Mouse (Mus musculus) CD4-positive helper T cell, adult 2 months (primary cell): ENCODE results near the gene Ptcra.
"Not testable (repeated sequence)": the region's sequence is repeated elsewhere in the genome, so short reads cannot be mapped to it uniquely, and the experiment has no call there.

Source experiments
- DNase-seq: peaks from one replicate; pipeline ENCODE4 v3.0.0-alpha.2; 2012; ENCODE audit warnings: low read depth, missing footprints, low spot score

The Ptcra gene

DNA sequence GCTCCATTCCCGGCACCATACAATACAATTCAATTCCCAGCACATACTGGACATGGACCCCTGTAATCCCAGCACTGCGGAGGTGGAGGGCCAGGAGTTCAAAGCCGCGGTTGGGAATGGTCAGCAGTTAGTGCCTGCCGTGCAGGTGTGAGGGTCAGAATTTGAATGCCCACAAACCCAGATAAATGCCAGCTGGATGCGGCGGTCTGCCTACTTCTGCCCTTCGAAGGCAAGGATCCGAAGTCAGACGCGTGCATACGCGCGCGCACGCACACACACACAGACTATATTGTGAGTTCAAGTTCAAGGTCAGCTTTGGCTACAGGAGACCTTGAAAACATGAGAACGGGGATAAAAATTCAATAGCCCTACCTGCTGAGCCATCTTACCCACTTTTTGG lies 8.1 kb upstream of the Ptcra start:
- DNase-seq: no peak

DNA sequence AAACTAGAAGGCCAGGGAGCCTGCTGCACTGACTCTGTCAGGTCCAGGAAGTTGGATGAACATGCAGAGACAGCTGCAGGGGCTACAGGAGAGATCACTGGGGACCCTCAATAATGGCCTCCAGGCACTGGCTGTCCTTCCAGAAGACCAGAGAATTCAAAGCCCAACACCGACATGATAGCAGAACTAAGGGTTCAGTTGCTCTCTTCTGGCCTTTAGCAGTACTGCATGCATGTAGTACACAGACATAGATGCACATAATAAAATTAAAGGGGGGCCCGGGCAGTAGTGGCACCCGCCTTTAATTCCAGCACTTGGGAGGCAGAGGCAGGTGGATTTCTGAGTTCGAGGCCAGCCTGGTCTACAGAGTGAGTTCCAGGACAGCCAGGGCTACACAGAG lies 7.5 kb upstream of the Ptcra start:
- no peak for DNase-seq

DNA sequence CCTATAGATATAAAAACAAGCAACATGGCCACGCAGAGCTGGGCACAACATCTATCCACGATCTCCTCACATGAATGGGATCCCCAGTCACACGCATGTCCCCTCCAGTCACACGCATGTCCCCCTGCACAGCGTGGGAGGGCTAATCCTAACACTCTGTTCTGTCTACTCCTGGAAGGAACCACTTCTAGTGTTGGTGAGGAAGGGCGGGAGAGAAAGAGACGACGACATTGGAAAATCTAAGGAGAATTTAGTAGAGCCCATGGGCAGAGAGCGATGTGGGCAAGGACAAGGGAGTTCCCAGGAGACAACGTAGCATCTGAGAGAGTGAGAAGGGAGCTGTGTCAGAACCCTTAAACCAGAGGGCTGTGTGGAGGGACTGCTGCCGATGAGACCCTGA lies 7.0 kb upstream of the Ptcra start:
- DNase-seq: no peak

DNA sequence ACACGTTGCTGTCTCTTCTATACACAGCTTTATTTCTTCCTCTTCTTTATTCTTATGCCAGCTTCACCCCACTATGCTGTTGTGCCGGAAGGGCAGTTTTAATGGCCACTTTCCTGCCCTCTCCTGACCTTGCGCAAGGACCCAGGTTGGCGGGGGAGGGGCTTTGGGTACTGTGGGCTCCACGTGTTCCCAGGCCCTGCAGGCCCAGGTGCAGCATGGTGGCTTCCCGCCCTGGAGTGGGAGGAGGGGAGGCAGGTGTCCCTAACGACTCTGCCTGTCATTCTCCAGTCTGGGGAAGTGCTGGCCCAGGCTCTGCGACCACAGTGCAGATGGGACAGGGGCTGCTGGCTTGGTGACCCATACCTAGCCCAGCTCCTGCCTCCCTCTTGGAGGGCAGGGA lies 4.4 kb upstream of the Ptcra start:
- no peak for DNase-seq

DNA sequence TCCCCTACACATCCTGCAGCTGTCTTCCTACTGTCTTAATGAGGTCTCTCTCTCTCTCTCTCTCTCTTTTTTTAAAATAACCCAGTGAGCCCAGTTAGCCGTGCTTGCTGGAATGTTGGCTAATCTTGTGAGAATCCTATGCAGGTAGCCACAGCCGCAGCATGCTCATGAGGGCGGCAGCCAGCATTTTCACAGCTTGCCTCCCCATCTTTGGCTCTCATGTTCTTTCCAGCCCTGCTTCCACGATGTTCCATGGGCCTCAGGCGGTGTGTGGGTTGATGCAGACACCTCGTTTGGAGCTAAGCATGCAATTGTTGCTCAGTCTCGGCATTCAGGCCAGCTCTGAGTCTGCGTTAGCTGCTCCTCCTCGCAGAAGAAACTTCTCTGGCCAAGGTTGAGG lies 1.4 kb upstream of the Ptcra start:
- DNase-seq: not testable (repeated sequence)

DNA sequence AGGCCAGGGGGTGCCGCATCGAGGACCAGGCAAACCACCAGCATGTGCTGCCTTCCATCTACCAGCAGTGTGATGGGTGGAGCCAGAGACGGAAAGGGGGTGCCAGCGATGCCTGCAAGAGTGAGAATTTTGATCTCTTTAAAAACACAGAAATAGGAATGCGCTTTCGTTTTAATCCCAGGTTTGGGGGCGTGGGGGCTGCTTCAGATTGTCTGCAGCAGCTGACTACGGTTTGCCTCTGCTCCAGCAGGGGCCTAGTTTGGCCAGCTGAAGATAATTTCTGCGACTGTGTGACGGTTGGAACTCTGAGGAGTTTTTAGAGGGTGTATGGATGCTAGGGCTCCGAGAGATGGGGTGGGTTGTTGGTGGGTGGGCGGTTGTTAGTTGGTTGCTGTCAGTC lies 4.8 kb downstream of the Ptcra start:
- DNase-seq: no peak

DNA sequence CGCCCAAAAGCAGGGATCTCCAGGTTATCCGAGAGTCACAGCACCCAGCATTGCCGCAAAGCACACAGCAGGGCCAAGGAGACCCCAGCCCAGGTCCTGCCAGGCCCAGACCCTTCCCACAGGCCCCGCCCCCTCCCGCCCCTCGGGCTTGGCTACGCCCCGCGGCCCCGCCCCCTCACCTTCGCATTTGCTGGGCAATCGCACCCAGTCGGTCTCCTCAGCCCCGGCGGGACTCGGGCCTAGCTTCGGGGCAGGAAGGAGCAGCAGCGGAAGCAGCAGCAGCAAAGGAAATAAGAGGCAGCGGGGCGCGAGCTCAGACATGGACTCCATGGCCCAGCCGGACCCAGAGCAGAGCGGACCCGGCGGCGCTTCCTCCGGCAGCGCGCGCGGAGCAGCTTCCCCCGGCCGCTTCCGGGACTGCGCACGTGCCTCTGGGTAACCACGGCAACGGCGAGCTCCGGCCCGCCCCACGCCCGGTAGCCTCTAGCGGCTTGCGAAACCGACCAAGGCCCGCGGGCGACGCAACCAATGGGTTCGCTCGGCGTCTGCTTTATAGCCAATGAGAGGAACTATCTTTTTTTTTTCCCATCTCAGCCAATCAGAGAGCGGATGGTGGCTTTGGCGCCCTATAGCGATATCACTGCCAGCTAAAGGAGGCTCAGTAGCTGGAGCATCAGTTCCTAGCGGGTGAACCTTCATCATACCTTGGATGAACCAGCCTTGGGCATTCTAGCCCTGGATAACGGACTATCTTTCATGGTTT lies 11.5 kb downstream of the Ptcra start, which contains the start of gene Cnpy3:
Gene Cnpy3 (minus strand): TSS at position 421 of the 763 bp plus-strand sequence.
- peak; percentile 100 for DNase-seq

DNA sequence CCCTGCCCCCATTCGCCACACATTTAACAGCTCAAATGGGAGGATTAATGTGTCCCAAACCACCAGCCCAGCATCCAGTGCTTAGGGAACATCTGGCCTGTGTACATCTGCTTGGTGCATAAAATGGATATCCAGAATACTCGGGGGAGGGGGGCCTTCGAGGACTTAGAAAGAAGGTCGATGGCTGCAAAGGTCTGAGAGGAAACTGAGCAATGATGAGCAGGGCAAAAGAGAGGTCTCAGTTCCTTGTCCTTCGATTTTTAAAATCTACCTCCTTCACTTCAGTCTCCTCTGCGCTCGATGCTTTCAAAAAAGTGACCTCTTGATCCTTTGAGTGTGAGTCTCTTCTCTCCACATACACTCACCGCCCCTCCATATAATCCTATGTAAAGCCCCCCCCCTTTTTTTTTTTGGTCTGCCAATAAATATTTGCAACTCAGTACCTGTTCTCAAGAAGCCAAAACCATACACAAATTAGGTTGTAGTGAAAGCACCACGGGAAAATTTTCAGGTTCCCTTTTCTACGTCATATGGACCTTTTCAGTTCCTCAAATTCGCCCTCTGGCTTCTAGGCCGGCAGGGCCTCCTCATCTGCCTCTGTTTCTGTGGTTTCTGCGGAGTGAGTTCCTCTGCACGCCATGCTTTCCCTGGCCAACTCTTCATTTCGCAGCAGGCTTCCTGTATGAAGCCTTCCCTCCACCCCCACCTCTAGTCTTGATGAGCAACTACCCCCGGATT lies 12.3 kb downstream of the Ptcra start:
- peak; percentile 85 for DNase-seq

DNA sequence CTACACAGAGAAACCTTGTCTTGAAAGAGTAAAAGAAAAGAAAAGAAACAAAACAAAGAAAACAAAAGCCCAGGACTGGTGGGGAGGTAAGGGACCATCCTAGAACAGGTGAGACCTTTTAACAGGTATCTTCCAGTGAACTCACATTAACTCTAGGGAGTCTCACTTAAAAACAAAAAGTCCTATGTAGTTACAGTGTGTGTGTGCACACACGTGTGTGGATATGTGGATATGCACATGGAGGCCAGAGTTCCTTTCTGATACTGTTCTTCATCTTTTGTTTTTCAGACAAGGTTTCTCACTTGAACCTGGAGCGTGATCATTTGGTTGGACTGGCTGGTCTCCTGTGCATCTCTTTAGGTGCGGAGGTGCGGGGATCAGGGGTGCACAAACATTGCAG lies 12.9 kb downstream of the Ptcra start:
- no peak for DNase-seq

DNA sequence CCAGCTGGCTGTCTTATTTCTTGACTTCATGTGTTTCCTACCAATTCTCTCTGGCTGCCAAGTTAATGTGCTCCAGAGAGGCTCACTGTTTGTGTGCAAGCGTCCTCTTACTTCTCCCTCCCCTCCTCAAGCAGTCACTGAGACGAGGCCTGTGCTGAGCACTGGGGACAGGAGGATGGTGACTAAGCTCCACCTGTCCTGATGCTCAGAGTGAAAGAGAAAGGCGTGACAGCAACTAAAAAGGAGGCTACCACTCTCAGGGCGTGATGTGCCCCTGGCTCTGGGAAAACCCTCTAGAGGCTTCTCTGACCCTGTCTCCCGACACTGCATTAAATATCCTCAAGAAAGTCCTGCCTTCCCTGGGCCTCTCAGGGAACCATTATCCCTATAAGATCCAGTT lies 14.2 kb downstream of the Ptcra start:
- no peak for DNase-seq

DNA sequence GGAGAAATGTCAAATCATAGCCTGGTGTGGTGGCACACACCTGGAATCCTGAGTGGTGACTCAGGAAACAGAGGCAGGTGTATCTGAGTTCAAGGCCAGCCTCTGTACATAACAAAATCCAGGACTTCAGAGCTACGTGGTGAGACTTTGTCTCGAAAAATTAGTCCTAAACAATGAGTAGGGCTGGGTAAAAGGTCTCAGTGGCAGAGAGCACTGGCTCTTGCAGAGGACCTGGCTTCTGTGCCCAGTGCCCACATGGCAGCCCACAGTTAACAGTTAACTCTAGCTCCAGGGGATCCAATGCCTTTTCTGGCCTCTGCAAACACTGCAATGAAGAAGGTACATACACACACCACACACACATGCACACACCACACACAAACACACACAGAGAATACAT lies 15.7 kb downstream of the Ptcra start:
- DNase-seq: no peak

DNA sequence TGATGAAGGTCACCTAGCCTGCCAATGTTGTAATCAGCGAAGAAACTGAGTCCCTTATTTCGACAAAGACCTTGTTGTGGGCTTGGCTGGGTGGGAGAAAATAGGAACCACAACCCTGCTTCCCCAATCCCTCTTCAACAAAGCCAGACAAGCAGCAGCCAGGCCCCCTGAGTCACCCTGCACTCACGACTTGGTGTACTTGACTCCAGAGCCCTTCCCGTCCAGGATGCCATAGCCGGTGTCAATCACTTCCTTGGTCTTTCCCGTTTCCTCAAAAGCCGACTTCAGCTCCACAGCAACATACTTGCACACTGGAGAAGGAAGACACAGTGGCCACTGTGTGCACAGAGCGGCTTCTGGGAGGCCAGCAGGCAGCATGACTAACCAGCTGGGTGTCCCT lies 16.3 kb downstream of the Ptcra start:
- no peak for DNase-seq

DNA sequence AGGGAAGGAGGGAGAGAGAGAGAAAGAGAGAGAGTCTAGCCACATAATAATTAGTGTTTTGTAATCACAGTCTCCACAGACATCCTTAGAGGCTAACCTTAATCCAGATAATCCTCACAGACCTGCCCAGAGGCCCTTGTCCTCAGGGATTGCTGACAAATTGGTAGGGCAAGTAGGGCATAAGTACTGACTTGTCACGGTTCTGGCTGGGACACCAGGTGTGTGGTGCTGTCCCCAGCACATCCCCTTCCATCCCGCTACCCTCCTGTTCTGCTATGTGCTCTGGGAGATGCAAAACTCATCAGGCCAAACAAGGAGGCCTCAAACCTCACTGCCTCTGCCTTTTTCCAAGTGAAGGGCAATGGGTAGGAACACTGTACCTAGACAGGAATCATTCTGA lies 18.0 kb downstream of the Ptcra start:
- no peak for DNase-seq

DNA sequence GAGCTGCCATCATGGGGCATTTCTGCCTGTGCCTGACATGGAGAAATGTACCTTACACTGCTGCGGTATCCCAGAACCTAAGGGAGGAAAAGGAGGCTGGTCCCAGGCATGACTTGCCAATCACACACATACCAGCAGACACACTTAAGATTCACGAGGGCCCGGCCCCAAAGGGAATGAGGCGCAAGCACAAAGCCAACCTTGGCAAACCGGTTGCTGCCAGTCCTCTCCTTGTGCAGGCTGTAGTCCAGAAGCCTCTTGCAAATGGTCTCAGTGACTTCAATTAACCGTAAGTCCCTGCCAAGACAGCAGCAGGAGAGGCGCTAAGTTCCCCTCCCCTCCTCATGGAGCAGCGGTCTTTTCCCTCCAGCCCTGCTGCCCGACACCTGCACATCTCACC lies 20.5 kb downstream of the Ptcra start:
- no peak for DNase-seq

DNA sequence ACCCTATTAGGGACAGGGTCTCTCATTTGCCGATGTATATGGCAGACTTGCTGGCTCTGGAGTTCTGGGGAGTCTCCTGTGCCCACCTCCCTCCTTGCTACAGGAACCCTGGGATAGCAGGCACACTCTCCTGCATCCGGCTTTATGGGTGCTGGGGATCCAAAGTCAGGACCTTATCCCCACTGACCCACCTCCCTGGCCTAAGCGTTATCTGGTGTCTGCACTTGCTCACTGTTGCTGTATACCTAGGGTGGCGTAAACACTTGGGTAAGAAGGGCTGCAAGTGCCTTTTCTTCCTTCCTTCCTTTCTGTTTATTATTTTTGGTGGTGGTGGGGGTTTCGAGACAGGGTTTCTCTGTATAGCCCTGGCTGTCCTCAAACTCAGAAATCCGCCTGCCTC lies 22.2 kb downstream of the Ptcra start:
- DNase-seq: no peak

DNA sequence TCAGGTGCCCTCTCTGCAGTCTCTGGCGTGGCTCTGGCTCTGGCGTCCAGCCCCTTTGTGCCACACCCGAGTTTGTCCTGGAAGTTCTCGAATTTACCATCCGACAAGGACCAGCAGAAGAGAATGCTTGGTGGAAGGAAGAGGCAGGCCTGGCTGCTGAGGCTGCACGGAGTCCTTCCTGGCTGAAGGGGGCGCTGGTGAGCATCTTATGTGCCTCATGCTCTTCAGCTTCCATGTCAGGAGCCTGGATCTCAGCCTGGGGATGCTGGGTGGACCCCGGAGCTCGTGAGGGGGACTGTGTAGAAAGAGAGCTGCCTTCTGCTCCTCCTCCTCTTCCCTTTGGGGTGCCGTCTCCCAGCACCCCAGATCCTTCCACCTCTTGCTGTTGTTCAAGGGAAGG lies 27.4 kb downstream of the Ptcra start:
- peak; percentile 34 for DNase-seq

DNA sequence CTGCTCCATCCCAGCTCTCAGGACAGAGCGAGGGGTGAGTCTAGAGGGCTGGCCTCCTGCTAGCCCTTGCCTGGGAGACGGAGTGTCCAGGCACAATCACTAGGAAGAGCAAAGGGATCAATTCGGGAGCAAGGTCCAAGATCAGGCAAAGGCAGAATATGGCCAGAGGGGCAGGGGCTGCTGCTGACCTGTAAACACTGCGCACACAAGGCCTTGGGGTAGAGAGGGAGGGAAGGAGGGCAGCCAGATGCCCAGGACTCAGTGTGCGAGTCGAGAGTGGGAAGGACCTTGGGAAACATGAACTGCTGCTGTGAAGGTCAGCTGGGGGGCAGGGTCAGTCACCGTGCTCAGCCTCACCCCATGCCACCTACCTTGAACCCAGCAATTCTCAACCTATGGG lies 28.2 kb downstream of the Ptcra start:
- DNase-seq: no peak

DNA sequence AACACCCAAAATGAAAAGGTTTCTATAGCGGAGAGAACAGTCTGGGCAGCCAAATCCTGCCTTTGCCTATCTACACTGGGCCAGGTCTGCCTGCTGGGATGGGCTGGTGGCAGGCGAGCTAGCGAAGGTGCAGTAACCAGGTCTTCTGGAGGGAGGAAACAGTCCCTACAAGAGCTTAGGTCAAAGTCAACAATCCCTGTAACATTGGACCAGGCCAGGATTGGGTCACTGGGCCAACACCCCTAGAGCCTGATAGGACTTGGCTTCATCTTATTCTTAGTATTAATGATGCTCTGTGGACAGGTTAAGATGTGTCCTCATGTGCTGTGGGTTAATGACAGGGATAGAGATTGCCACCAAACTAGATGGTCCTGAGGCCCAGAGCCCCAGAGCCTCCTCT lies 29.5 kb downstream of the Ptcra start:
- DNase-seq: no peak

DNA sequence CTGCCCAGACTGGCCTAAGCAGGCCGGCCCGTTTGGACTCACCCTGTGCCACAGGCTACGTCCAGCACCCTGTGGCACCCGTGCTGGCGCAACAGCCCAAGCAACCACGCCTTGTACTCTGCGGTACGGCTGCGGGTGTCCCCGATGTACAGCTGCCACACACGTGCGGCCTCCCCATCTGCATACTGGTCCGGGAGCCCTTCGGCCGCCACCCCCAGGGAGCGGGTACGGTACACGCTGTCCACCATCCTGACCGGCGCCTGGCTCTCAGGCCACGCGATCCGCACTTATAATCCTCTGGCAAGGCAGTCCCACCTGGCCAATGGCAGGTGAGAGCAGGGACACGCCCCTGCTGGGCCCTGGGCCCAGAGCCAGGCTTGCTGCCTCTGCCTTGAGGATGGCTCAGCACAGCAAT lies 34.6 kb downstream of the Ptcra start, which contains the start of gene Gnmt:
Gene Gnmt (minus strand): TSS at position 265 of the 415 bp plus-strand sequence.
- no peak for DNase-seq

DNA sequence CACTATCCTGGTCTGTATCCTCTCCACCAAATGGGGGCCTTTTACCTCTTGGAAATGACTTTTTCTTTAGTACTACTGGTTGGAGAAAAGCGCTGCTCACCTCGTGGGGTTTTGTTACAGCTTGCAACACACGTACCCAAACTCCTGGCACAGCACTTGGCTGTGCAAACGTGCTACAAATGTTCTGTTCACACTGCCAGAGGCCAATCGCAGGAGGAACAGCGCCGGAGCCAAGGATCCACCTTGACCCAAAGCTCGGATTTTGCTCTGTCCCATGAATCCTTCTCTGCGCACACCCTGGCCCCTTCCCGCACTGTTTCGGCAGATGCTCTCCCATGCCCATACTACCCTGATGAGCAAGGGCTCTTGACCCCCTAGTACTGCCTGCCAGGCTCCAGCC lies 35.0 kb downstream of the Ptcra start:
- no peak for DNase-seq

DNA sequence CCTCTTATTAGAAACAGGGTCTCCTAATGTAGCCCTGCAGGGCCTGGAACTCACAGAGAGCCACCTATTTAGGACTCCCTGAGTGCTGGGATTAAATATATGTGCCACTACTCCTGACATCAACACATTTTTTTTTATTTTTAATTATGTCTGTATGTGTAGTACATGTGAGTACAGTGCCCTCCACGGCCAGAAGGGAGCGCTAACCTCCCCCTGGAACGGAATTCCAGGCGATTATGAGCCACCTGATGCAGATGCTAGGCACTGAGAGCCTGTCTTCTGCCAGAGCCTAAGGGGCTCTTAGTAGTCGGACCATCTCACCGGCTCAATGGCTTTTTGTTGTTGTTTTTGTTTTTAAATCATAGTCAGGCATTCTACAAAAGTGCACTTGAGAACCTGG lies 35.5 kb downstream of the Ptcra start:
- no peak for DNase-seq

DNA sequence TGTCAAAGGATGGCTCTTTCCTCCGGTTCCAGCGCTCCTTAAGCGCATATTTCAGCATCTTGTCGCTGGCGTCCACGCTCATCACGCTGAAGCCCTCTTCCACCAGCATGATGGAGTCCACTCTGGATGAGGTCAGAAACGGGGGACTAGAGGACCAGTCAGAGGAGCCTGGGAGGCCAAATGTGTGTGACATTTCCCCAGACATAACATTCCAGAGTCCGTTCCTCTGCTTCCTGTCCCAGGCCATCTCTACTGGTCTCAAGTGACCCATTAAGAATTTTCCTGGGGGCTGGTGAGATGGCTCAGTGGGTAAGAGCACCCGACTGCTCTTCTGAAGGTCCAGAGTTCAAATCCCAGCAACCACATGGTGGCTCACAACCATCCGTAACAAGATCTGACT lies 36.2 kb downstream of the Ptcra start:
- no peak for DNase-seq
